Mouse (Mus musculus) bone marrow macrophage, adult 2 months (primary cell): ENCODE data around the gene Slc46a3. TPM values are rescaled to one million over a fixed set of nuclear protein-coding genes. Genes with fewer than 3 reads are reported as not detected.

Experiments
- H3K27ac ChIP-seq: 2 replicates; pipeline ENCODE4 v1.5.1; 2012; ENCODE audit warnings: low read depth, low read length; ENCODE audit not compliant: insufficient read depth
- H3K4me1 ChIP-seq: 2 replicates; pipeline ENCODE4 v1.6.1; 2012; ENCODE audit warnings: low read length; ENCODE audit not compliant: control insufficient read depth, insufficient read depth
- H3K4me3 ChIP-seq: 2 replicates; pipeline ENCODE4 v1.5.1; 2012; ENCODE audit warnings: mild to moderate bottlenecking, low read length, moderate library complexity; ENCODE audit not compliant: insufficient read depth
- CTCF ChIP-seq: IDR thresholded peaks from 2 replicates; pipeline ENCODE4 v1.5.1; 2012; ENCODE audit warnings: low read depth, mild to moderate bottlenecking, low read length, moderate library complexity
- POLR2A ChIP-seq: IDR thresholded peaks from 2 replicates; pipeline ENCODE4 v1.6.1; 2012; ENCODE audit warnings: mild to moderate bottlenecking, low read depth, low read length, borderline replicate concordance
- polyA plus RNA-seq: library from polyadenylated mRNA; stranded (reverse); fragments of >200 nt; gene quantifications from 2 replicates; pipeline ENCODE4 v1.2.4, GENCODE M21; 2012; ENCODE audit not compliant: missing spikeins, insufficient read depth, insufficient read length

Gene Slc46a3
- polyA plus RNA-seq, 1 experiment: 172 TPM

- no peak for TF ChIP-seq POLR2A
- TF ChIP-seq CTCF: no peak
- H3K27ac ChIP-seq: peak overlapping the region; percentile 22; the same call in 1 of the 2 replicates
- no peak overlapping the region for H3K4me3 ChIP-seq
- peaks cover 45% of the 10 kb centered on the region for H3K4me1 ChIP-seq
Observed at GRCm38 (mm10) chr5:147874491-147875065, 20.0 kb downstream of the Slc46a3 start.

- Histone ChIP-seq H3K4me1 (peaks cover 61% of the 10 kb centered on the region), H3K4me3 (peak overlapping the region; percentile 7), H3K27ac (peak overlapping the region; percentile 92)
- no peak for TF ChIP-seq CTCF
- TF ChIP-seq POLR2A: no peak
Observed at GRCm38 (mm10) chr5:147871091-147871820, 23.4 kb downstream of the Slc46a3 start.

GRCm38 (mm10) chr5:147870296-147870695 is 24.3 kb downstream of the Slc46a3 start:
- H3K4me1 ChIP-seq: peaks cover 62% of the 10 kb centered on the region
- TF ChIP-seq POLR2A: no peak
- TF ChIP-seq CTCF: no peak
- no peak overlapping the region for H3K4me3 ChIP-seq
- peak overlapping the region; percentile 92 for H3K27ac ChIP-seq

GRCm38 (mm10) chr5:147869568-147869967 is 25.0 kb downstream of the Slc46a3 start:
- Histone ChIP-seq H3K27ac (peak overlapping the region; percentile 92), H3K4me3 (no peak overlapping the region), H3K4me1 (peaks cover 57% of the 10 kb centered on the region)
- TF ChIP-seq CTCF (no peak), POLR2A (no peak)

GRCm38 (mm10) chr5:147868674-147869073 is 25.9 kb downstream of the Slc46a3 start:
- no peak for TF ChIP-seq POLR2A
- TF ChIP-seq CTCF: peak; percentile 22; the same call in 1 of the 2 replicates
- Histone ChIP-seq H3K4me3 (no peak overlapping the region), H3K27ac (no peak overlapping the region), H3K4me1 (peaks cover 49% of the 10 kb centered on the region)

- H3K4me1 ChIP-seq: peaks cover 10% of the 10 kb centered on the region
- peak within 1 kb of the TSS; percentile 76 for H3K4me3 ChIP-seq
- H3K27ac ChIP-seq: peak within 1 kb of the TSS; percentile 67
- TF ChIP-seq POLR2A: no peak
- TF ChIP-seq CTCF: no peak
Observed at GRCm38 (mm10) chr5:147860449-147861261, 34.0 kb downstream of the Slc46a3 start, which contains the start of gene Pomp. Gene Pomp, plus strand, starts transcription at chr5:147860461.

GRCm38 (mm10) chr5:147860076-147860448 is 34.6 kb downstream of the Slc46a3 start:
- Histone ChIP-seq H3K4me3 (peak overlapping the region; percentile 76), H3K27ac (peak overlapping the region; percentile 10), H3K4me1 (peaks cover 10% of the 10 kb centered on the region)
- TF ChIP-seq POLR2A (0 out of 2 replicates have a peak, but pooled peaks have one; percentile 7), CTCF (no peak)

GRCm38 (mm10) chr5:147850194-147850593 is 44.4 kb downstream of the Slc46a3 start:
- peaks cover 2% of the 10 kb centered on the region; the same call in 1 of the 2 replicates for H3K4me1 ChIP-seq
- TF ChIP-seq POLR2A: no peak
- no peak for TF ChIP-seq CTCF
- H3K4me3 ChIP-seq: no peak overlapping the region
- no peak overlapping the region for H3K27ac ChIP-seq

- no peak overlapping the region for H3K4me3 ChIP-seq
- H3K27ac ChIP-seq: no peak overlapping the region
- peak; percentile 58; the same call in 1 of the 2 replicates for TF ChIP-seq CTCF
- TF ChIP-seq POLR2A: no peak
- peaks cover 2% of the 10 kb centered on the region; the same call in 1 of the 2 replicates for H3K4me1 ChIP-seq
Observed at GRCm38 (mm10) chr5:147848164-147848863, 46.3 kb downstream of the Slc46a3 start.
